Mouse (Mus musculus) liver, embryonic 16.5 days (tissue): ENCODE data around the gene 4933428G20Rik. TPM values are rescaled to one million over a fixed set of nuclear protein-coding genes. Genes with fewer than 3 reads are reported as not detected.

Source experiments
- ATAC-seq: fragments of 200-750 bp; cut with Nextera tagmentation; 2 replicates; pipeline ENCODE4 v1.8.0; 2017; ENCODE audit warnings: low read depth, mild to moderate bottlenecking, moderate number of reproducible peaks, moderate library complexity
- H3K27ac ChIP-seq: fragments of 300-500 bp; sonication (generic); 2 replicates; pipeline ENCODE4 v1.5.1; 2014; ENCODE audit warnings: mild to moderate bottlenecking, low read length
- H3K27me3 ChIP-seq: fragments of 300-500 bp; sonication (generic); 2 replicates; pipeline ENCODE4 v1.6.1; 2014; ENCODE audit warnings: low read depth, low read length, mixed read lengths; ENCODE audit not compliant: control insufficient read depth, insufficient read depth
- H3K36me3 ChIP-seq: fragments of 300-500 bp; sonication (generic); 2 replicates; pipeline ENCODE4 v1.6.1; 2014; ENCODE audit warnings: mild to moderate bottlenecking; ENCODE audit not compliant: control insufficient read depth, insufficient read depth
- H3K4me1 ChIP-seq: fragments of 300-500 bp; sonication (generic); 2 replicates; pipeline ENCODE4 v1.6.1; 2014; ENCODE audit warnings: low read depth, low read length, mixed read lengths; ENCODE audit not compliant: control insufficient read depth
- H3K4me2 ChIP-seq: fragments of 300-500 bp; sonication (generic); 2 replicates; pipeline ENCODE4 v1.6.1; 2014; ENCODE audit warnings: low read depth, low read length, mixed read lengths
- H3K4me3 ChIP-seq: fragments of 300-500 bp; sonication (generic); 2 replicates; pipeline ENCODE4 v1.5.1; 2014; ENCODE audit warnings: low read depth, mild to moderate bottlenecking, low read length
- H3K9ac ChIP-seq: fragments of 300-500 bp; sonication (generic); 2 replicates; pipeline ENCODE4 v1.6.1; 2014; ENCODE audit warnings: low read depth, low read length
- H3K9me3 ChIP-seq: fragments of 300-500 bp; sonication (generic); replicated peaks from 2 replicates; pipeline ENCODE4 v1.6.1; 2016; ENCODE audit warnings: low read length; ENCODE audit not compliant: control insufficient read depth
- WGBS: fragments of 180-500 bp; shearing (Covaris S2); extraction: QIAGEN DNeasy Blood & Tissue Kit; methylation state at CpG from one replicate; pipeline ENCODE4 v1.1.7; 2014; ENCODE audit not compliant: insufficient replicate concordance; 5-methylcytosine and 5-hydroxymethylcytosine counted together
- polyA plus RNA-seq: library from polyadenylated mRNA; unstranded; fragments of >200 nt; fragmentation: Nextera tagmentation; extraction: Ambion mirVana; gene quantifications from 2 replicates; pipeline ENCODE4 v1.2.1, GENCODE M21; 2015

Gene 4933428G20Rik
- polyA plus RNA-seq, 1 experiment from 2014 or later, result 0.59 TPM

GRCm38 (mm10) chr11:97542171-97543150 lies 42.3 kb upstream of the 4933428G20Rik start:
- WGBS, result 72% methylated on average over 22 of the region's 22 CpGs
- no peak overlapping the region for H3K27ac ChIP-seq
- no peak overlapping the region for H3K9ac ChIP-seq
- H3K4me2 ChIP-seq, result no peak overlapping the region
- no peaks in the 10 kb centered on the region for H3K9me3 ChIP-seq
- H3K4me1 ChIP-seq, result peaks cover 2% of the 10 kb centered on the region; the same call in 1 of the 2 replicates
- no peak for ATAC-seq
- H3K4me3 ChIP-seq, result no peak overlapping the region
- no peaks in the 10 kb centered on the region for H3K36me3 ChIP-seq
- peaks cover 59% of the 10 kb centered on the region for H3K27me3 ChIP-seq

- 34% methylated on average over 3 of the region's 3 CpGs for WGBS
These were observed 40.5 kb upstream of the 4933428G20Rik start for GRCm38 (mm10) chr11:97540604-97541003.

GRCm38 (mm10) chr11:97540136-97540535 lies 40.0 kb upstream of the 4933428G20Rik start:
- ATAC-seq, result no peak; the same call in 1 of the 2 replicates
- H3K4me2 ChIP-seq, result no peak overlapping the region
- H3K9ac ChIP-seq, result no peak overlapping the region
- no peak overlapping the region for H3K27ac ChIP-seq
- no peaks in the 10 kb centered on the region for H3K9me3 ChIP-seq
- H3K4me1 ChIP-seq, result no peaks in the 10 kb centered on the region
- H3K4me3 ChIP-seq, result no peak overlapping the region
- WGBS, result 2% methylated on average over 3 of the region's 3 CpGs
- peaks cover 59% of the 10 kb centered on the region for H3K27me3 ChIP-seq
- H3K36me3 ChIP-seq, result no peaks in the 10 kb centered on the region

More at GRCm38 (mm10) chr11:97540604-97541003, 40.5 kb upstream of the 4933428G20Rik start:
- no peak for ATAC-seq
- Histone ChIP-seq H3K9ac (no peak overlapping the region), H3K36me3 (no peaks in the 10 kb centered on the region), H3K9me3 (no peaks in the 10 kb centered on the region), H3K4me2 (no peak overlapping the region), H3K27ac (no peak overlapping the region), H3K27me3 (peaks cover 59% of the 10 kb centered on the region), H3K4me1 (no peaks in the 10 kb centered on the region), H3K4me3 (no peak overlapping the region)

GRCm38 (mm10) chr11:97539622-97540021 lies 39.5 kb upstream of the 4933428G20Rik start:
- WGBS, result 44% methylated on average over 5 of the region's 5 CpGs
- no peak for ATAC-seq
- Histone ChIP-seq H3K4me3 (no peak overlapping the region), H3K4me1 (no peaks in the 10 kb centered on the region; the same call in 1 of the 2 replicates), H3K27me3 (peaks cover 59% of the 10 kb centered on the region), H3K9me3 (no peaks in the 10 kb centered on the region), H3K36me3 (no peaks in the 10 kb centered on the region), H3K27ac (no peak overlapping the region), H3K4me2 (no peak overlapping the region), H3K9ac (no peak overlapping the region)

GRCm38 (mm10) chr11:97537580-97538089 lies 37.5 kb upstream of the 4933428G20Rik start:
- H3K27ac ChIP-seq, result no peak overlapping the region
- H3K4me2 ChIP-seq, result no peak overlapping the region
- no peak overlapping the region for H3K4me3 ChIP-seq
- H3K36me3 ChIP-seq, result no peaks in the 10 kb centered on the region
- no peak for ATAC-seq
- H3K4me1 ChIP-seq, result peaks cover 5% of the 10 kb centered on the region; the same call in 1 of the 2 replicates
- no peak overlapping the region for H3K9ac ChIP-seq
- H3K27me3 ChIP-seq, result peaks cover 65% of the 10 kb centered on the region
- H3K9me3 ChIP-seq, result no peaks in the 10 kb centered on the region
- WGBS, result 39% methylated on average over 12 of the region's 12 CpGs

- Histone ChIP-seq H3K27ac (no peak overlapping the region), H3K9me3 (no peaks in the 10 kb centered on the region), H3K27me3 (peaks cover 72% of the 10 kb centered on the region), H3K36me3 (no peaks in the 10 kb centered on the region), H3K4me3 (no peak overlapping the region), H3K4me1 (peaks cover 10% of the 10 kb centered on the region; the same call in 1 of the 2 replicates), H3K4me2 (peak overlapping the region; percentile 2; the same call in 1 of the 2 replicates), H3K9ac (no peak overlapping the region)
- no peak for ATAC-seq
- 2% methylated on average over 35 of the region's 36 CpGs for WGBS
These were observed 36.9 kb upstream of the 4933428G20Rik start for GRCm38 (mm10) chr11:97536835-97537579.

- H3K36me3 ChIP-seq, result no peaks in the 10 kb centered on the region
- no peak overlapping the region for H3K4me3 ChIP-seq
- H3K9me3 ChIP-seq, result no peaks in the 10 kb centered on the region
- no peak for ATAC-seq
- WGBS, result 8% methylated on average over 35 of the region's 35 CpGs
- no peak overlapping the region for H3K4me2 ChIP-seq
- no peak overlapping the region for H3K27ac ChIP-seq
- H3K4me1 ChIP-seq, result peaks cover 13% of the 10 kb centered on the region; the same call in 1 of the 2 replicates
- H3K9ac ChIP-seq, result no peak overlapping the region
- H3K27me3 ChIP-seq, result peaks cover 74% of the 10 kb centered on the region
These were observed 36.1 kb upstream of the 4933428G20Rik start for GRCm38 (mm10) chr11:97536083-97536747.

- H3K27ac ChIP-seq, result no peak overlapping the region
- no peak overlapping the region for H3K9ac ChIP-seq
- H3K27me3 ChIP-seq, result peaks cover 74% of the 10 kb centered on the region
- H3K36me3 ChIP-seq, result no peaks in the 10 kb centered on the region
- H3K9me3 ChIP-seq, result no peaks in the 10 kb centered on the region
- no peak for ATAC-seq
- H3K4me1 ChIP-seq, result peaks cover 13% of the 10 kb centered on the region; the same call in 1 of the 2 replicates
- 33% methylated on average over 5 of the region's 5 CpGs for WGBS
- H3K4me3 ChIP-seq, result no peak overlapping the region
- no peak overlapping the region for H3K4me2 ChIP-seq
These were observed 35.5 kb upstream of the 4933428G20Rik start for GRCm38 (mm10) chr11:97535660-97536059.
